Mouse (Mus musculus): ENCODE results near the gene Ptprr. TPM values are rescaled to one million over a fixed set of nuclear protein-coding genes. Genes with fewer than 3 reads are reported as not detected.

Ptprr gene
- polyA plus RNA-seq, 1 experiment: 1.2 TPM

DNA sequence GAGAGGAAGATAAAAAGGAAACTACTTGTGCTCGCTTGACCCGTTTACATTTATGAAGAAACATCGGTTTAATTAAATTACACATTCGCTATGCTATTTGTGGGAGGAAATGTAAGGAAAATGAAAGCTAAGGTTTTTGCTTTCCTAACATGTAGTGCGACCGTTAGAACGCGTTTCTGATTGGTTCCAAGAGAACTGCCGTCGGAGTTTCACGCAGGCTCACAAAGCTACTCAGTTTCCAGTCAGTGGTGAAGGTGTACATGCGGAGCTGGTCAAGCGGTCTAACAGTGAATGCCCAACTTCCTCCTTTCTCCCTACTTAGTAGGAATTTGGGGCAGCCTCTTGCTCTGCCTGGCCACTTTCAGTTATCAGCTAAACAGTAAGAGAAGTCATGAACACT lies 78.5 kb downstream of the Ptprr start:
- no peak overlapping the region for H3K27ac ChIP-seq (replicated peaks; ENCODE audit: low read depth, low read length)
- H3K4me1 ChIP-seq (ENCODE audit: control insufficient read depth, insufficient read depth, insufficient read length, low read length): no peaks in the 10 kb centered on the region
- H3K4me3 ChIP-seq (ENCODE audit: insufficient read depth, low read depth, low read length): no peak overlapping the region

DNA sequence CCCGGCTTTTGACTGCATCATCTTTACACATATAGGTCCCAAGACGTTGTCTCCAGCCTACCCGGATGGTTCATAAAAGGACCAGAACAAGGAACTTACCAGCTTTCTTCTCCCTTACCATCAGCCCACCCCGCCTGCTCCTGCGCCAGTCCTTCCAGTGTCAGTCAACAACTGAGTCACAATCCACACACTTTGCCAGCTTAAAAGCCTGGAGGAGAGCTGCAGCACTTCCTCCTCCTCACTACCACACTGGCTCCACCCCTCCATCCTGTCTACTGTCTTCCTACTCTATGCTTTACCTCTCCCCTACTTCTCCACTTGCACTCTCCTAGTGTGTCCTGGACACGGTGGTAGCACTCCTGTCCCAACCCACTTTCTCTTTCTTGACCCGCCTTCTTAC lies 80.5 kb downstream of the Ptprr start:
- Histone ChIP-seq H3K4me1 (ENCODE audit: control insufficient read depth, insufficient read depth, insufficient read length, low read length) (no peaks in the 10 kb centered on the region), H3K27ac (replicated peaks; ENCODE audit: low read depth, low read length) (no peak overlapping the region), H3K4me3 (ENCODE audit: insufficient read depth, low read depth, low read length) (no peak overlapping the region)

DNA sequence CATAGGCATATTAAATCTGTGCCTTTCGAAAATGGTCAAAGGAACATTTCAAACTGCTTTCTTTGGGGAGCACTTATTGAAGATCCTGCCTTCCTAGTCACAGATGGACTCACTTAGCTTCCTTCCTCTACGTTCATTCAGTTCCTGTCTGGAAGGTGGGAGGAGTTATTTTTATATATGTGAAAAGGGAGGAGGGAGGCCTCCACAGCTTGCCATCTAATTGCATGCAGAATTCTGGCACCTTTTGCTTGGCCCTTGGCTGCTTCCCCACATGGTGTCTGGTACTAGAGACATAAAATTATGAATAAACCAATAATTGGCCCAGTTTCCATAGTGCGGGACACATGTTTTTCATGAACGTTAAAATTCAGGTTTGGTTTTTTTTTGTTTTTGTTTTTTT lies 90.2 kb downstream of the Ptprr start:
- H3K27ac ChIP-seq (replicated peaks; ENCODE audit: low read depth, low read length): no peak overlapping the region

DNA sequence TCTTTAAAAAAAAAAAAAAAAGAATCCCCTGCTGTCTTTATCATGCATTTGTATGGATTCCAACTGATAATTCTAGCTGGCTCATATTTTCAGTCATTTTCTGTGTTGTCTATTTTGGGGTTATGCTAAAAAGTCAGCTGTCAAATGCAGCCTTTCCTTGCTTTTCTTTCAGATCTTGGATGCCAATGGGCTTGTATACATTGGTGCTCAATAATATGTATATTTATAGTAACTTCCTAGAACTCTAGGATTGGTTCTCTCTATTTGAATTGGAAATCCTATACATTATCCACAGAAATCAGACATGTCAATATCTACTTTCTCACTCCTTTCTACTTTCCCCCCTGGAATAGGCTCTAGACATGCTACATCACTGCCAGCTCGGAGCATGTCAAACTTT lies 90.7 kb downstream of the Ptprr start:
- Histone ChIP-seq H3K27ac (replicated peaks; ENCODE audit: low read depth, low read length) (no peak overlapping the region), H3K4me1 (ENCODE audit: control insufficient read depth, insufficient read depth, insufficient read length, low read length) (no peaks in the 10 kb centered on the region), H3K4me3 (ENCODE audit: insufficient read depth, low read depth, low read length) (no peak overlapping the region)

More for the DNA sequence above, 90.2 kb downstream of the Ptprr start:
- no peak overlapping the region for H3K4me3 ChIP-seq (ENCODE audit: insufficient read depth, low read depth, low read length)
- H3K4me1 ChIP-seq (ENCODE audit: control insufficient read depth, insufficient read depth, insufficient read length, low read length): no peaks in the 10 kb centered on the region

DNA sequence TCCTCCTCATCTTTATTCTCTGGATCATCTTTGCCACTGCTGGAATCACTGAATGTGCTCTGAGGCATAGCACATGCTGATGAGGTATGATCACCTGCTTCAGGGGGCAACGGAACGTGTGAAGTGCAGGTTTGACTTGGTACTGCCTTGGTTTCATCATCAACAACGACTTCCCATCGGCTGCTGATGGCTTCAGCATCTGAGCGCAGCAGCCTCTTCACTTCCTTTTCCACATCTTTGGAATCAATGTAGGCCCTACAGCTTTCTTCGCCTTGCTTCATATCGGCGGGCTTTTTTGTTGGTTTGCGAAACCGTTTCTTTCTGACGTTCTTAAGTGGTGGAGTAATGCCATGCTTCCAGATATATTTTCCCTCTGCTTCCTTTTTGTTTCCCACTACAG lies 94.9 kb downstream of the Ptprr start:
- Histone ChIP-seq H3K4me3 (ENCODE audit: insufficient read depth, low read depth, low read length) (no peak overlapping the region), H3K4me1 (ENCODE audit: control insufficient read depth, insufficient read depth, insufficient read length, low read length) (no peaks in the 10 kb centered on the region), H3K27ac (replicated peaks; ENCODE audit: low read depth, low read length) (no peak overlapping the region)

DNA sequence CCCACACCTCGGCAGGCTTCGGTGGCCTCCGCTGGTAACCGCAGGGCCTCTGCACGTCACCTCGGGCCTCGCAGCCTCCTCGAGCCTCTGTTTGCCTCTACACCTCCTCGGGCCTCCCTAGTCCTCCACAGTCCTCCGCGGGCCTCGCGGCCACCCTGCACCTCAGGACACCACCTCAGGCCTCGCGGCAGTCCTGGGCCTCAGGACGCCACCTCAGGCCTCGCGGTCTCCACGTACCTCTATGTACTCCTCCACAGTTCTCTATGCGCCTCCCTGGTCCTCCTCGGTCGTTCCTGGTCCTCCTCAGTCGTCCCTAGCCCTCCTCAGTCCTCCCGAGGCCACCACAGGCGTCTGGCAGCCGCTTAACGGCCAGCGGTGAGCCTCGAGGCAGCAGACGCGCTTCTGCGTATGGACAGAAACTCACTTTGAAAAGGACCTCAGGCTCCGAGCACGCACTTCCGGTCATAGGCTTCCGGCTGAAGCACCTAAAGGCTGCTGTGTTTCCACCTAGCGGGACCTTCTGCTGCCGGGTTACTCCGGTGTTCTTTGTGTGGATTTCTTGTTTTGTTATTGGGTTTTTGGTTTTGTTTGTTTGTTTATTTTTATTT lies 96.0 kb downstream of the Ptprr start, which contains the start of gene 4933416C03Rik:
TSS of gene 4933416C03Rik (minus strand) at position 51 of the 608 bp plus-strand sequence.
- Histone ChIP-seq H3K4me1 (ENCODE audit: control insufficient read depth, insufficient read depth, insufficient read length, low read length) (no peaks in the 10 kb centered on the region), H3K4me3 (ENCODE audit: insufficient read depth, low read depth, low read length) (no peak within 1 kb of the TSS), H3K27ac (replicated peaks; ENCODE audit: low read depth, low read length) (no peak within 1 kb of the TSS)

DNA sequence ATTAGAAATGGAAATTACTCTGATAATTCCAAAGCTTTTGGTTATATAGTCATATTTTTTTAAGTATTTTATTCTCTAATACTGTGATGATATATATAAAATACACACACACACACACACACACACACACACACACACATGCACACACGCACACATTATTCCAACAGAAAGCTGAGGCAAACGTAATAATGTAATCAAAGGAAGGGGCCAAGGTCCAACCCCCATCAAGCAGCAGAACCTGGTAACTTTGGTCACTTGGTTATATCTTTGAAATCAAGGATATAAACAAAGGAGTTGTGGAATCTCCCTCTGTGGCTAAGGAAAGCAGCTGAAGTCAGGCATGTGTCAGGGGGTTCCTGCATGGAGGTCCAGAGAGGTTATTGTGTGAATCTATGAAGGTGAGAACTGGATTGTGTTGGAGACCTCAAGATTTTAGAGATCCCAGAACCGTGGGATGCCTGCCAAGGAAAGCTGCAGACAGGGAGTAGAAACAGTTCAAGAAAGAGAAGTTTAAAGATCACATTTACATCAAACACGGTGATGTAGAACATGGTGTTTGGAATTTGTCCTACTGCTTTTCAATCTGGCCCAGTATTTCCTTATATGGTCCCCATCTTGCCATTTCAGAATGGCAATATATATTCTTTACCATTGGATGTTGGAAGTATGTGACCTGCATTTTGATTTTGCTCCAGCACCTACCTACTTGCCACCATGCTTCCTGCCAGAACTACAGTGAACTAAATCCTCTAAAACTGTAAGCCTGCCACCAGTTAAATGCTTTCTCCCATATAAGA lies 98.1 kb downstream of the Ptprr start:
- Histone ChIP-seq H3K4me1 (ENCODE audit: control insufficient read depth, insufficient read depth, insufficient read length, low read length) (no peaks in the 10 kb centered on the region), H3K27ac (replicated peaks; ENCODE audit: low read depth, low read length) (no peak overlapping the region), H3K4me3 (ENCODE audit: insufficient read depth, low read depth, low read length) (no peak overlapping the region)

DNA sequence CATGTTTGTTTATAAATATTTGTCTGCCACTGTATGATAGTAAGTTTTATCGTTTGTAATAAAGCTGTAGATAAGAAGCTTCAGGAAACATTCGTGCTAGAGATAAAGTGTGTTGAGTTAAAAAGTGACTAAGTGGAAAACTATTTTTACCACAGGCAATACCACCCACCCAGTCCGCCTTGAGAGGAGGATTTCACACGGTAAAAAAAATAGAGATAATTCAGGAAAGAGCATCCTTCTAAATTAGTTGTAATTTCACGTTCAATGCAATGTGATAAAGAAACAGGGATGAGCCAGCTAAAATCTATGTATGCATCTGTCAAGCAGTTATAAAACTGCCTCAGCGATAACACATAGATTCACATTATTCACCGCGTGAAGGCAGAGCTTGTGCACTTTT lies 99.0 kb downstream of the Ptprr start:
- no peak overlapping the region for H3K27ac ChIP-seq (replicated peaks; ENCODE audit: low read depth, low read length)
- no peaks in the 10 kb centered on the region for H3K4me1 ChIP-seq (ENCODE audit: control insufficient read depth, insufficient read depth, insufficient read length, low read length)
- H3K4me3 ChIP-seq (ENCODE audit: insufficient read depth, low read depth, low read length): no peak overlapping the region

DNA sequence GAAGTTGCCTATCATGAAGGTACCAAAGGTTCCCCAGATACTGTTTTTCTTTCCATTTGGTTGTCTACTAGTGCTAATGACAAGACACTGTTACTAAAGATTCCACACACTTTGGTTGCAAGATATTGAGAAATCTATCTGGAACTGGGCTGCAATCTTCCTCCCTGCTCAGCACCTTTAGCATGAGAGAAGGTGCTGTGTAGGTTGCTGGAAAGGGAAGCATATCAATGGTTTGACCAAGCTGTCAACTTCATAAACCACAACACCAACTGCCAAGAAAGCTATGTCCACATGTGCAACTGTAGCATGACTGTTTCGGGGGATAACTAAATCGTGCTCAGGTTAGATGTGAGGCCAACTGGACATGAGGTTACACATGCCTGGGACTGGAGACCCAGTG lies 103.5 kb downstream of the Ptprr start:
- Histone ChIP-seq H3K27ac (replicated peaks; ENCODE audit: low read depth, low read length) (no peak overlapping the region), H3K4me1 (ENCODE audit: control insufficient read depth, insufficient read depth, insufficient read length, low read length) (no peaks in the 10 kb centered on the region), H3K4me3 (ENCODE audit: insufficient read depth, low read depth, low read length) (no peak overlapping the region)

DNA sequence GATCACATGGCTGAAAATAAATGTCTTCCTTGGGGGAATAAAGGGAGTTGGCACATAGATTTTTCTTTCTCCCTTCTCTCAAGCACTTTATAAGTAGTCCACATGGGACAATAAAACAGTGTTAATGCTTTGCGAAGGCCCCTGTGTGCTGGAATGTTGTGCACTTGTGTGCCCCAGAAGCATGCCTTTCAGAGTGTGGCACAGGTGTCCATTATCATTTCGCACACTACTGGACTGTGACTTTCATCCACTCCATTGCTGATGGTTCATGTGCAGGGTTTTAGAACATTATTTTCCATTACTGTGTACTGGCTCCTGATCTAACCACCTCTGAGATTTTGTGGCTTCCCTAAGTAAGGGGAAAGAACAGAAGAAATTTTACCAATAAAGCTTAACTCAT lies 105.8 kb downstream of the Ptprr start:
- Histone ChIP-seq H3K4me1 (ENCODE audit: control insufficient read depth, insufficient read depth, insufficient read length, low read length) (no peaks in the 10 kb centered on the region), H3K4me3 (ENCODE audit: insufficient read depth, low read depth, low read length) (no peak overlapping the region), H3K27ac (replicated peaks; ENCODE audit: low read depth, low read length) (no peak overlapping the region)

DNA sequence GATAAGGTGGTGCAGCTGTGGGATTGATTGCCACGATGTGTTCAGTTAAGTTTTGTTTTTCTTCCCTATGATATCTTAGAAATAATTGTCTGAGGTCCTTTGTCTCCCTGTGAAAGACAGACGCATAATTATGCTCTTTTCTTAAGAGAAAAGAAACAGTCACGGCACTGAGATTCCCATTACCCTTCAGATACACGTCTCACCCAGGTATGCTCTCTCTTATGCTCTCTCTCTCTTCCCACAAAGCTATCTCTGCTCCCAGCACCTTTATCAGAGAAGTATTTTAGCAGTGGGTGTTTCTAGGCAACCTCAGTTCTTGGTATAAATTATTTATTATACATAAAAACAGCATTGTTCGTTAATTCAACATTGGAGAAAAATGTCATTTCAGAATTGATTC lies 107.4 kb downstream of the Ptprr start:
- H3K27ac ChIP-seq (replicated peaks; ENCODE audit: low read depth, low read length): no peak overlapping the region
- H3K4me1 ChIP-seq (ENCODE audit: control insufficient read depth, insufficient read depth, insufficient read length, low read length): no peaks in the 10 kb centered on the region
- no peak overlapping the region for H3K4me3 ChIP-seq (ENCODE audit: insufficient read depth, low read depth, low read length)

DNA sequence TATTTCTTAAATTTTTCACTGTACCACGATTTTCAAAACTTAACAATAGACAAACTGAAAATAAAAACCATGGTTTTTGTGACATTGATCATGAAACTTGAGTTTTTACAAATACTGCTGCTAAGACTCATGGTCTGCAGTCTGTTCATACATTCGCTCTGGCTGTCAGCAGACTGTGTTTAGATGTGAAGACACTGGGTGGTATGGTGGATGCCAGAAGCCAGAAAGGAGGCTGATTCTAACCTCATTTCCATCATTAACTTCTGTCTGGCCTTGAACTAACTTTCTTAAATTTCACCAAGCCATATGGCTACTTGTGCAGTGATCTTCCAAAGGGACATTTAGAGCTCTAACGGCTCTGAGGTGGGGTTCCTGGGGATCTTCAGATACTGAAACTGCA lies 112.4 kb downstream of the Ptprr start:
- H3K27ac ChIP-seq (replicated peaks; ENCODE audit: low read depth, low read length): no peak overlapping the region
- H3K4me1 ChIP-seq (ENCODE audit: control insufficient read depth, insufficient read depth, insufficient read length, low read length): no peaks in the 10 kb centered on the region
- H3K4me3 ChIP-seq (ENCODE audit: insufficient read depth, low read depth, low read length): no peak overlapping the region

DNA sequence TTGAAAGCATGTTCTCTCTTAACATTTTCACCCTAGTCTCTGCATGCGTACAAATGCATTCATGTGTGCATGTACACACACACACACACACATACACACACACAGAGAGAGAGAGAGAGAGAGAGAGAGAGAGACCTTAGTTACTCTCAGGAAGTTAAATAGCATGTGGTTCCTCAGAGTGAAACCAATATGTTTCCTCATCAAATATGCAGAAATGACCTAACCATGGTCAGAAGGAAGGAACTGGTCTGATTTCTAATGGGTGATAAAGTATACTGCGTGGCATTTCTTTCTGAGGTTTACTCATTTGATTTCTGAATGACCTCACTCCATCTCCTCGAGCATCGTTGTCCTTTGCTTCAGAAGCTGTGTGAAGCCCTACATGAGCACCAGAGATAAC lies 113.2 kb downstream of the Ptprr start:
- H3K4me1 ChIP-seq (ENCODE audit: control insufficient read depth, insufficient read depth, insufficient read length, low read length): no peaks in the 10 kb centered on the region
- H3K4me3 ChIP-seq (ENCODE audit: insufficient read depth, low read depth, low read length): no peak overlapping the region
- H3K27ac ChIP-seq (replicated peaks; ENCODE audit: low read depth, low read length): no peak overlapping the region

DNA sequence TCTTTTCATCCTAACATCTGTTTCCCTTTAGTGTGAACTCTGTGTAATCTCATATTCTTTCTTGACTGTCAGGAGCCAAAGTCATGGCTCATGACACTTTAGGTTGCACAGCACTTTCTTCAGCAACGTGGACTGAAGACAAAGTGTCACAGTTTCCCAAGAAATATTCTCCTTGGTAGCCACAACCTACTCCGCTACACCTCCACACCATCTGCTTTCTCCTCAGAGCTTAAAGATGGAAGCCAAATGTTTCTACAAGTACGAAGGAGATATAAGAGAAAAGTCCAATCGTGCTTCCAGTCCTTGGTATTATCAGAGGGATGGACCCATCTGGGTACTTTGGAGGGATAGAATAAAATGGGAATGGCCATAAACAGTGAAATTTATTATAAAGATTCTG lies 114.2 kb downstream of the Ptprr start:
- Histone ChIP-seq H3K4me1 (ENCODE audit: control insufficient read depth, insufficient read depth, insufficient read length, low read length) (no peaks in the 10 kb centered on the region), H3K27ac (replicated peaks; ENCODE audit: low read depth, low read length) (no peak overlapping the region), H3K4me3 (ENCODE audit: insufficient read depth, low read depth, low read length) (no peak overlapping the region)

DNA sequence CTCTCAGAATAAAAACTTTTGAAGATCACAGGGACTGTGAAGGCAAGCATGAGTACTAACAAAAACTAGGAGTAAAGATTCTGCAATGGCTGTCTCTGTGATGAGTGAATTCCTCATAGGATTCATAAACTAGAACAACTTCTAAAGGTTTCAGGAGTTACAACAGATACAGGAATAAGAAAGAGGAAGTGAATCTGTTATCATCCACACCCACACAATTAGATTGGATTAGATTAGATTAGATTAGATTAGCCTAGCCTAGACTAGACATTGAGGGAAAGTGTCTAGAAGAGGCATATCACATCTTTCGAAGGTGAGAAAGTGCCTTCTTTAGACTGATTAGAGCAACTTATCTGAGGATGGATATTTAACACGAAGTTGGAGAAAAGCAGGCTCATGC lies 117.2 kb downstream of the Ptprr start:
- H3K27ac ChIP-seq (replicated peaks; ENCODE audit: low read depth, low read length): no peak overlapping the region
- H3K4me3 ChIP-seq (ENCODE audit: insufficient read depth, low read depth, low read length): no peak overlapping the region
- no peaks in the 10 kb centered on the region for H3K4me1 ChIP-seq (ENCODE audit: control insufficient read depth, insufficient read depth, insufficient read length, low read length)

DNA sequence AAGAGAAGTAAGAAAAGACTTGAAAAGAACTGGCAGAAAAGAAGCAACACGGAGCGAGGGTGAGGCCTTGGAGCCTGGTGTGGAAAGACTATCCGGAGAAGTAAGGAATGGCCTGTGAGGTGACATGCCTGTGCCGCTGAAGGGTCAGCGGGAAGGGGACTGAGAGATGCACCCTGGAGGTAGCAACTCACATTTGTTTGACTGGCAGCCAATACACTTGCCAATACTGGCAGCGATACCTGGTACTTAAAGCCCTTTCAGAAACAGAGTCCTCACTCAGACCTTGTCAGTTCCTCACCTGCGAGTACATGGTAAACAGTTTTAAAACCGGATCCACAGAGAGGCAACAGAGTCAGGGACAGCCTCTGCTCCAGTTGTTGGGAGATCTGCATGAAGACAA lies 122.2 kb downstream of the Ptprr start:
- Histone ChIP-seq H3K4me3 (ENCODE audit: insufficient read depth, low read depth, low read length) (no peak overlapping the region), H3K4me1 (ENCODE audit: control insufficient read depth, insufficient read depth, insufficient read length, low read length) (no peaks in the 10 kb centered on the region), H3K27ac (replicated peaks; ENCODE audit: low read depth, low read length) (no peak overlapping the region)

All from brown adipose tissue, adult 24 weeks (tissue).